Mouse (Mus musculus): ENCODE measurements around the gene Olfr522. TPM values are rescaled to one million over a fixed set of nuclear protein-coding genes. Genes with fewer than 3 reads are reported as not detected.
"Not testable (repeated sequence)": the region's sequence is repeated elsewhere in the genome, so short reads cannot be mapped to it uniquely, and the experiment has no call there.

The Olfr522 gene
- polyA plus RNA-seq, 1 experiment from 2014 or later = not detected

GRCm38 (mm10) chr7:140138021-140138310 lies 26.6 kb downstream of the Olfr522 start:
- peak; percentile 11; the same call in 1 of the 2 replicates for ATAC-seq
- Histone ChIP-seq H3K36me3 (ENCODE audit: control insufficient read depth, insufficient read depth) (no peaks in the 10 kb centered on the region), H3K9ac (replicated peaks; ENCODE audit: low read depth, low read length) (peak overlapping the region; percentile 96), H3K4me3 (replicated peaks; ENCODE audit: low read length) (peak overlapping the region; percentile 95), H3K4me2 (ENCODE audit: low read length) (peak overlapping the region; percentile 94), H3K4me1 (replicated peaks; ENCODE audit: control insufficient read depth, insufficient read depth, low read length) (peaks cover 13% of the 10 kb centered on the region), H3K27me3 (replicated peaks; ENCODE audit: control insufficient read depth, insufficient read depth, low read length) (no peaks in the 10 kb centered on the region), H3K9me3 (ENCODE audit: control insufficient read depth, low read length) (no peaks in the 10 kb centered on the region), H3K27ac (ENCODE audit: low read length) (no peak overlapping the region)
- WGBS = under 1% methylated on average over 8 of the region's 8 CpGs

GRCm38 (mm10) chr7:140137135-140138020 lies 27.2 kb downstream of the Olfr522 start, which contains the start of gene Mtg1:
Gene Mtg1, plus strand, starts transcription at chr7:140137564.
- H3K9ac ChIP-seq (replicated peaks; ENCODE audit: low read depth, low read length) = peak within 1 kb of the TSS; percentile 96
- H3K36me3 ChIP-seq (ENCODE audit: control insufficient read depth, insufficient read depth) = no peaks in the 10 kb centered on the region
- peak within 1 kb of the TSS; percentile 78 for H3K27ac ChIP-seq (ENCODE audit: low read length)
- no peaks in the 10 kb centered on the region for H3K9me3 ChIP-seq (ENCODE audit: control insufficient read depth, low read length)
- no peaks in the 10 kb centered on the region for H3K27me3 ChIP-seq (replicated peaks; ENCODE audit: control insufficient read depth, insufficient read depth, low read length)
- ATAC-seq = peak; percentile 98
- WGBS = 2% methylated on average over 39 of the region's 39 CpGs
- H3K4me2 ChIP-seq (ENCODE audit: low read length) = peak within 1 kb of the TSS; percentile 94
- H3K4me1 ChIP-seq (replicated peaks; ENCODE audit: control insufficient read depth, insufficient read depth, low read length) = peaks cover 13% of the 10 kb centered on the region
- peak within 1 kb of the TSS; percentile 95 for H3K4me3 ChIP-seq (replicated peaks; ENCODE audit: low read length)

GRCm38 (mm10) chr7:140135106-140135770 lies 29.3 kb downstream of the Olfr522 start:
- Histone ChIP-seq H3K4me2 (ENCODE audit: low read length) (no peak overlapping the region), H3K27me3 (replicated peaks; ENCODE audit: control insufficient read depth, insufficient read depth, low read length) (no peaks in the 10 kb centered on the region), H3K4me3 (replicated peaks; ENCODE audit: low read length) (no peak overlapping the region), H3K36me3 (ENCODE audit: control insufficient read depth, insufficient read depth) (no peaks in the 10 kb centered on the region), H3K9me3 (ENCODE audit: control insufficient read depth, low read length) (no peaks in the 10 kb centered on the region), H3K9ac (replicated peaks; ENCODE audit: low read depth, low read length) (no peak overlapping the region), H3K27ac (ENCODE audit: low read length) (no peak overlapping the region), H3K4me1 (replicated peaks; ENCODE audit: control insufficient read depth, insufficient read depth, low read length) (peaks cover 9% of the 10 kb centered on the region)
- no peak for ATAC-seq
- 89% methylated on average over 5 of the region's 5 CpGs for WGBS

- H3K4me2 ChIP-seq (ENCODE audit: low read length); H3K27me3 ChIP-seq (replicated peaks; ENCODE audit: control insufficient read depth, insufficient read depth, low read length); H3K36me3 ChIP-seq (ENCODE audit: control insufficient read depth, insufficient read depth); H3K27ac ChIP-seq (ENCODE audit: low read length); H3K4me3 ChIP-seq (replicated peaks; ENCODE audit: low read length); H3K4me1 ChIP-seq (replicated peaks; ENCODE audit: control insufficient read depth, insufficient read depth, low read length); H3K9ac ChIP-seq (replicated peaks; ENCODE audit: low read depth, low read length); ATAC-seq; H3K9me3 ChIP-seq (ENCODE audit: control insufficient read depth, low read length): not testable (repeated sequence)
- WGBS = 96% methylated on average over 5 of the region's 7 CpGs
These were observed 30.5 kb downstream of the Olfr522 start for GRCm38 (mm10) chr7:140134033-140134432.

GRCm38 (mm10) chr7:140132184-140132583 lies 32.4 kb downstream of the Olfr522 start:
- H3K36me3 ChIP-seq (ENCODE audit: control insufficient read depth, insufficient read depth); H3K4me1 ChIP-seq (replicated peaks; ENCODE audit: control insufficient read depth, insufficient read depth, low read length); H3K9ac ChIP-seq (replicated peaks; ENCODE audit: low read depth, low read length); ATAC-seq; H3K9me3 ChIP-seq (ENCODE audit: control insufficient read depth, low read length); H3K27me3 ChIP-seq (replicated peaks; ENCODE audit: control insufficient read depth, insufficient read depth, low read length); H3K27ac ChIP-seq (ENCODE audit: low read length); H3K4me3 ChIP-seq (replicated peaks; ENCODE audit: low read length); H3K4me2 ChIP-seq (ENCODE audit: low read length): not testable (repeated sequence)
- WGBS = 94% methylated on average over 7 of the region's 7 CpGs

- Histone ChIP-seq H3K9ac (replicated peaks; ENCODE audit: low read depth, low read length) (no peak overlapping the region), H3K4me2 (ENCODE audit: low read length) (no peak overlapping the region), H3K4me1 (replicated peaks; ENCODE audit: control insufficient read depth, insufficient read depth, low read length) (peaks cover 6% of the 10 kb centered on the region), H3K36me3 (ENCODE audit: control insufficient read depth, insufficient read depth) (no peaks in the 10 kb centered on the region), H3K27me3 (replicated peaks; ENCODE audit: control insufficient read depth, insufficient read depth, low read length) (no peaks in the 10 kb centered on the region), H3K27ac (ENCODE audit: low read length) (no peak overlapping the region), H3K4me3 (replicated peaks; ENCODE audit: low read length) (no peak overlapping the region), H3K9me3 (ENCODE audit: control insufficient read depth, low read length) (no peaks in the 10 kb centered on the region)
- WGBS = 88% methylated on average over 2 of the region's 2 CpGs
- ATAC-seq = no peak
These were observed 36.7 kb downstream of the Olfr522 start for GRCm38 (mm10) chr7:140127911-140128310.

- no peaks in the 10 kb centered on the region for H3K36me3 ChIP-seq (ENCODE audit: control insufficient read depth, insufficient read depth)
- H3K9ac ChIP-seq (replicated peaks; ENCODE audit: low read depth, low read length) = no peak overlapping the region
- H3K27ac ChIP-seq (ENCODE audit: low read length) = no peak overlapping the region
- no peak overlapping the region for H3K4me3 ChIP-seq (replicated peaks; ENCODE audit: low read length)
- WGBS = 93% methylated on average over 3 of the region's 3 CpGs
- H3K4me2 ChIP-seq (ENCODE audit: low read length) = no peak overlapping the region
- no peaks in the 10 kb centered on the region for H3K27me3 ChIP-seq (replicated peaks; ENCODE audit: control insufficient read depth, insufficient read depth, low read length)
- no peaks in the 10 kb centered on the region for H3K9me3 ChIP-seq (ENCODE audit: control insufficient read depth, low read length)
- peaks cover 6% of the 10 kb centered on the region for H3K4me1 ChIP-seq (replicated peaks; ENCODE audit: control insufficient read depth, insufficient read depth, low read length)
- no peak for ATAC-seq
These were observed 37.6 kb downstream of the Olfr522 start for GRCm38 (mm10) chr7:140126934-140127333.

- peak overlapping the region; percentile 66 for H3K4me3 ChIP-seq (replicated peaks; ENCODE audit: low read length)
- H3K9me3 ChIP-seq (ENCODE audit: control insufficient read depth, low read length) = no peaks in the 10 kb centered on the region
- no peaks in the 10 kb centered on the region for H3K27me3 ChIP-seq (replicated peaks; ENCODE audit: control insufficient read depth, insufficient read depth, low read length)
- 0 out of 2 replicates have a peak, but pooled peaks have one; percentile 2 for ATAC-seq
- H3K4me2 ChIP-seq (ENCODE audit: low read length) = peak overlapping the region; percentile 78
- H3K27ac ChIP-seq (ENCODE audit: low read length) = no peak overlapping the region
- H3K9ac ChIP-seq (replicated peaks; ENCODE audit: low read depth, low read length) = peak overlapping the region; percentile 78
- peaks cover 6% of the 10 kb centered on the region for H3K4me1 ChIP-seq (replicated peaks; ENCODE audit: control insufficient read depth, insufficient read depth, low read length)
- no peaks in the 10 kb centered on the region for H3K36me3 ChIP-seq (ENCODE audit: control insufficient read depth, insufficient read depth)
- WGBS = 11% methylated on average over 5 of the region's 5 CpGs
These were observed 38.6 kb downstream of the Olfr522 start for GRCm38 (mm10) chr7:140126022-140126350.

- Histone ChIP-seq H3K4me3 (replicated peaks; ENCODE audit: low read length) (peak overlapping the region; percentile 66), H3K9me3 (ENCODE audit: control insufficient read depth, low read length) (no peaks in the 10 kb centered on the region), H3K27me3 (replicated peaks; ENCODE audit: control insufficient read depth, insufficient read depth, low read length) (no peaks in the 10 kb centered on the region), H3K4me1 (replicated peaks; ENCODE audit: control insufficient read depth, insufficient read depth, low read length) (peaks cover 6% of the 10 kb centered on the region), H3K9ac (replicated peaks; ENCODE audit: low read depth, low read length) (peak overlapping the region; percentile 78), H3K4me2 (ENCODE audit: low read length) (peak overlapping the region; percentile 78), H3K36me3 (ENCODE audit: control insufficient read depth, insufficient read depth) (no peaks in the 10 kb centered on the region), H3K27ac (ENCODE audit: low read length) (no peak overlapping the region)
- ATAC-seq = peak; percentile 97
- 1% methylated on average over 40 of the region's 40 CpGs for WGBS
These were observed 39.1 kb downstream of the Olfr522 start for GRCm38 (mm10) chr7:140125278-140126021.

Measured in forebrain, embryonic 16.5 days (tissue).